Mouse (Mus musculus) limb, embryonic 14.5 days (tissue): ENCODE data around the gene Slit1. TPM values are rescaled to one million over a fixed set of nuclear protein-coding genes. Genes with fewer than 3 reads are reported as not detected.

Source experiments
- ATAC-seq: fragments of 200-750 bp; cut with Nextera tagmentation; 2 replicates; pipeline ENCODE4 v1.8.0; 2017; ENCODE audit warnings: low read depth, moderate number of reproducible peaks, moderate TSS enrichment; ENCODE audit not compliant: low FRiP score
- DNase-seq: peaks from one replicate; pipeline ENCODE4 v3.0.0-alpha.2; 2015; ENCODE audit warnings: low spot score
- H3K27ac ChIP-seq: fragments of 300-500 bp; sonication (generic); replicated peaks from 2 replicates; pipeline ENCODE4 v1.5.1; 2014; ENCODE audit warnings: low read depth, mild to moderate bottlenecking, low read length, moderate library complexity, mixed read lengths
- H3K27me3 ChIP-seq: fragments of 300-500 bp; sonication (generic); 2 replicates; pipeline ENCODE4 v1.6.1; 2014; ENCODE audit warnings: low read length, mixed read lengths; ENCODE audit not compliant: control insufficient read depth, insufficient read depth
- H3K36me3 ChIP-seq: fragments of 300-500 bp; sonication (generic); 2 replicates; pipeline ENCODE4 v1.6.1; 2014; ENCODE audit warnings: mild to moderate bottlenecking, low read length, moderate library complexity, mixed read lengths; ENCODE audit not compliant: control insufficient read depth, insufficient read depth
- H3K4me1 ChIP-seq: fragments of 300-500 bp; sonication (generic); 2 replicates; pipeline ENCODE4 v1.6.1; 2014; ENCODE audit warnings: antibody characterized with exemption, low read length, mixed read lengths; ENCODE audit not compliant: control insufficient read depth, insufficient read depth
- H3K4me2 ChIP-seq: fragments of 300-500 bp; sonication (generic); replicated peaks from 2 replicates; pipeline ENCODE4 v1.6.1; 2014; ENCODE audit warnings: low read depth, mild to moderate bottlenecking, low read length, moderate library complexity; ENCODE audit not compliant: severe bottlenecking
- H3K4me3 ChIP-seq: fragments of 300-500 bp; sonication (generic); replicated peaks from 2 replicates; pipeline ENCODE4 v1.5.1; 2014; ENCODE audit warnings: low read length
- H3K9ac ChIP-seq: fragments of 300-500 bp; sonication (generic); 2 replicates; pipeline ENCODE4 v1.6.1; 2014; ENCODE audit warnings: mild to moderate bottlenecking, low read depth, low read length, moderate library complexity; ENCODE audit not compliant: severe bottlenecking
- H3K9me3 ChIP-seq: fragments of 300-500 bp; sonication (generic); 2 replicates; pipeline ENCODE4 v1.6.1; 2016; ENCODE audit warnings: low read length; ENCODE audit not compliant: control insufficient read depth
- POLR2A ChIP-seq: fragments of 200-500 bp; IDR thresholded peaks from 2 replicates; pipeline ENCODE4 v1.8.0; 2012; ENCODE audit warnings: inconsistent platforms, mild to moderate bottlenecking, moderate library complexity, borderline replicate concordance; ENCODE audit not compliant: insufficient read depth, insufficient read length; ENCODE audit errors: extremely low read depth
- WGBS: fragments of 180-500 bp; shearing (Covaris S2); extraction: QIAGEN DNeasy Blood & Tissue Kit; methylation state at CpG from one replicate; pipeline ENCODE4 v1.1.7; 2014; 5-methylcytosine and 5-hydroxymethylcytosine counted together
- polyA plus RNA-seq, 2 experiments: library from polyadenylated mRNA; depleted of rRNA in 1 of 2; stranded (reverse) in 1 of 2; unstranded in 1 of 2; fragments of >200 nt; fragmentation: Nextera tagmentation in 1 of 2; extraction: Ambion mirVana in 1 of 2; gene quantifications; 2 replicates each; pipeline versions ENCODE4 v1.2.1 to v1.2.3; 2012 to 2014

The Slit1 gene
- polyA plus RNA-seq, 2 experiments = 0.50 to 0.68 TPM

GRCm38 (mm10) chr19:41649394-41649793 lies 94.1 kb downstream of the Slit1 start:
- Histone ChIP-seq H3K27ac (no peak overlapping the region), H3K4me1 (no peaks in the 10 kb centered on the region), H3K4me3 (no peak overlapping the region), H3K4me2 (no peak overlapping the region), H3K9me3 (no peaks in the 10 kb centered on the region), H3K36me3 (no peaks in the 10 kb centered on the region), H3K27me3 (no peaks in the 10 kb centered on the region), H3K9ac (no peak overlapping the region)
- TF ChIP-seq POLR2A = no peak
- WGBS = 40% methylated on average over 10 of the region's 10 CpGs
- no peak for DNase-seq
- no peak for ATAC-seq

- ATAC-seq (no peak), DNase-seq (peak; percentile 68)
- H3K27me3 ChIP-seq = no peaks in the 10 kb centered on the region
- H3K27ac ChIP-seq = no peak overlapping the region
- H3K4me3 ChIP-seq = no peak overlapping the region
- no peaks in the 10 kb centered on the region for H3K9me3 ChIP-seq
- no peaks in the 10 kb centered on the region for H3K4me1 ChIP-seq
- peak overlapping the region; percentile 20; the same call in 1 of the 2 replicates for H3K4me2 ChIP-seq
- 46% methylated on average over 16 of the region's 16 CpGs for WGBS
- H3K36me3 ChIP-seq = no peaks in the 10 kb centered on the region
- no peak for TF ChIP-seq POLR2A
- no peak overlapping the region for H3K9ac ChIP-seq
These were observed 96.4 kb downstream of the Slit1 start for GRCm38 (mm10) chr19:41646947-41647631.

GRCm38 (mm10) chr19:41643010-41643409 lies 100.5 kb downstream of the Slit1 start:
- Histone ChIP-seq H3K27me3 (no peaks in the 10 kb centered on the region), H3K4me1 (no peaks in the 10 kb centered on the region), H3K4me3 (no peak overlapping the region), H3K9ac (no peak overlapping the region), H3K36me3 (no peaks in the 10 kb centered on the region), H3K9me3 (no peaks in the 10 kb centered on the region), H3K27ac (no peak overlapping the region), H3K4me2 (no peak overlapping the region)
- ATAC-seq (no peak), DNase-seq (no peak)
- no peak for TF ChIP-seq POLR2A
- WGBS = 57% methylated on average over 11 of the region's 11 CpGs

GRCm38 (mm10) chr19:41634999-41635398 lies 108.5 kb downstream of the Slit1 start:
- H3K27me3 ChIP-seq = no peaks in the 10 kb centered on the region
- no peak for TF ChIP-seq POLR2A
- H3K36me3 ChIP-seq = no peaks in the 10 kb centered on the region
- H3K4me1 ChIP-seq = no peaks in the 10 kb centered on the region
- DNase-seq (no peak), ATAC-seq (no peak)
- H3K4me3 ChIP-seq = no peak overlapping the region
- H3K27ac ChIP-seq = no peak overlapping the region
- no peak overlapping the region for H3K4me2 ChIP-seq
- H3K9me3 ChIP-seq = no peaks in the 10 kb centered on the region
- H3K9ac ChIP-seq = no peak overlapping the region
- 72% methylated on average over 6 of the region's 6 CpGs for WGBS

GRCm38 (mm10) chr19:41634099-41634498 lies 109.4 kb downstream of the Slit1 start:
- Histone ChIP-seq H3K27ac (no peak overlapping the region), H3K36me3 (no peaks in the 10 kb centered on the region), H3K4me1 (no peaks in the 10 kb centered on the region), H3K9ac (no peak overlapping the region), H3K9me3 (no peaks in the 10 kb centered on the region), H3K27me3 (no peaks in the 10 kb centered on the region), H3K4me3 (no peak overlapping the region), H3K4me2 (no peak overlapping the region)
- 81% methylated on average over 10 of the region's 10 CpGs for WGBS
- ATAC-seq (no peak), DNase-seq (no peak)
- TF ChIP-seq POLR2A = no peak
